Mouse (Mus musculus): ENCODE data around the gene Sp6. TPM values are rescaled to one million over a fixed set of nuclear protein-coding genes. Genes with fewer than 3 reads are reported as not detected.
A peak's percentile ranks its signal among the peaks of the same experiment; 100 is the strongest.

The Sp6 gene
- polyA plus RNA-seq, 1 experiment from 2014 or later = 0.10 TPM

DNA sequence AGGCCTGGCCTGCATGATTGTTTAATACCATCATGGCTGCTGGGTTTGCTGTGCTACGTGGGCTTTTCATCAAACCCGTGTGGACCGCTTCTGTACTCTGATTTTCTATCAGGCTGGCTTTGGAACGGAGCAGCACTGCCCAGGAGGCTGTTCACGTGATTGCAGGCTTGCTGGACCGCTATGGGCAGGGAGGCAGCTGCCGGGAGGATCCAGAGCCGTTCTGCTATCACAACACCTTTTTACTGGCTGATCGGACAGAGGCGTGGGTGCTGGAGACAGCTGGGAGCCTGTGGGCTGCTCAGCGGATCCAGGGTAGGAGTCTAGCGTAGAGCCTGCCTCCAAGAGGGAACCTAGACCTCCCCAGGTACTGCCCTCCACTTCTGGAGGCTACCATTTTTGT is 18.8 kb downstream of the Sp6 start:
- Histone ChIP-seq H3K9ac (replicated peaks) (no peak overlapping the region), H3K27me3 (no peaks in the 10 kb centered on the region), H3K4me2 (replicated peaks) (no peak overlapping the region), H3K27ac (replicated peaks) (no peak overlapping the region), H3K4me1 (peaks cover 16% of the 10 kb centered on the region), H3K36me3 (no peaks in the 10 kb centered on the region), H3K9me3 (no peaks in the 10 kb centered on the region), H3K4me3 (no peak overlapping the region)
- ATAC-seq (replicated peaks) = no peak
- WGBS = 87% methylated on average over 12 of the region's 12 CpGs

DNA sequence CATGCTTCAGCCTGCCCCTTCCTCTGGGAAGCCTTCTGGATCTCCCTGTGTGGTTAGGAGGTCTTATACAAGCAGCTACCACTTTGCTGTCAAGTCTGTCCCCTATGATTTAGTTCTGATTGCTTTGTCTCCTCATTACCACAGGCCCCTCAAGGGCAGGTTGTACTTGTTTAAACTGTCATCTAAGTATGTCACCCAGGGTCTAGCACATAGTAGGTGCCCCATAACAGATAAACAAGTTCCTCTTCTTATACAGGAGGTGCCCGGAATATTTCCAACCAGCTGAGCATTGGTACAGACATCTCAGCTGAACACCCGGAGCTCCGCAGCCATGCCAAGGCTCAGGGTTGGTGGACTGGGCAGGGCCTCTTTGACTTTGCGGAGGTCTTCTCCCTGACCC is 19.3 kb downstream of the Sp6 start:
- Histone ChIP-seq H3K9ac (replicated peaks) (no peak overlapping the region), H3K4me2 (replicated peaks) (no peak overlapping the region), H3K27ac (replicated peaks) (no peak overlapping the region), H3K36me3 (no peaks in the 10 kb centered on the region), H3K9me3 (no peaks in the 10 kb centered on the region), H3K4me1 (peaks cover 16% of the 10 kb centered on the region), H3K27me3 (no peaks in the 10 kb centered on the region), H3K4me3 (no peak overlapping the region)
- no peak for ATAC-seq (replicated peaks)
- WGBS = 95% methylated on average over 4 of the region's 4 CpGs

DNA sequence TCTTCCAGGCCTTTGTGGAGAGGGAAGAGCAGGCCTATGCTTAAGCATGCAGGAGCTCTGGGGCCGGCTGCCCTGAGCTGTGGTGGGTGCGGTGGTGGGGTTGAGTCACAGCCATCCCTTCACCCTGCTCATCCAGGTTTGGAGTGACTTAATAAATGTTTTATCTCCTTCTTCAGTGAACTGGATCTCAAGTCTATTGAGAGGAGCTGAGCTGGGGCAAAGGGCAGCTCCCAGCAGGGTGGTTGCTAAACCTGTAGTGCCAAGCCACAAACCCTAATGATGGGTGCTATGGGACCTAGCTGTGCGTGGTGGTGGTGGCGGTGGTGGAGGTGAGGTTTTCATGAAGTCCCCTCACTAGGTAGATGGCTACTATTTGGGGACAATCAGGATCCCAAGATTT is 20.6 kb downstream of the Sp6 start:
- peaks cover 16% of the 10 kb centered on the region for H3K4me1 ChIP-seq
- H3K4me2 ChIP-seq (replicated peaks) = no peak overlapping the region
- H3K4me3 ChIP-seq = no peak overlapping the region
- no peak for ATAC-seq (replicated peaks)
- H3K27me3 ChIP-seq = no peaks in the 10 kb centered on the region
- H3K36me3 ChIP-seq = no peaks in the 10 kb centered on the region
- H3K9me3 ChIP-seq = no peaks in the 10 kb centered on the region
- no peak overlapping the region for H3K9ac ChIP-seq (replicated peaks)
- 94% methylated on average over 4 of the region's 4 CpGs for WGBS
- no peak overlapping the region for H3K27ac ChIP-seq (replicated peaks)

DNA sequence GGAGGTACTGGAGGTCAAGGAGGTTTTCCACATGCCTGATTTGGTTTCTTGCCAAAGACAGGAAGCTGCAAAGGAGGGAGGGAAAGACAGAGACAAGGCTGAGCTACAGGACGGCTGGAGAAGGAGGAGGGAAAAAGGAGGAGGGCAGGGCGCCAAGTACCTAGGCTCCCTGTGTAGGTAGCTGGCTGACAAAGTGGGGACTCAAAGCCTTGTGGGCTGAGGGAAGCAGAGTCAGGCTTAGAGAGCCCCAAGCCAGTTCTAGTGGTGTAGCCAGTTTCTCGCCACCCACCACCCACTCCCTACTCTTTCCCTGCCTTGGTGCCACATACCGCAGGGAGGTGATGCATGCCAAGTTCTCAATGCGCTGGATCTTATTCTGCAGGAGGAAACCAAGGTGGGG is 22.9 kb downstream of the Sp6 start:
- 85% methylated on average over 5 of the region's 5 CpGs for WGBS
- 0 out of 2 replicates have a peak, but pooled peaks cover 5% of the 10 kb centered on the region for H3K4me1 ChIP-seq
- no peaks in the 10 kb centered on the region for H3K9me3 ChIP-seq
- no peak overlapping the region for H3K9ac ChIP-seq (replicated peaks)
- no peak overlapping the region for H3K27ac ChIP-seq (replicated peaks)
- no peak for ATAC-seq (replicated peaks)
- no peak overlapping the region for H3K4me3 ChIP-seq
- H3K36me3 ChIP-seq = no peaks in the 10 kb centered on the region
- H3K4me2 ChIP-seq (replicated peaks) = no peak overlapping the region
- no peaks in the 10 kb centered on the region for H3K27me3 ChIP-seq

DNA sequence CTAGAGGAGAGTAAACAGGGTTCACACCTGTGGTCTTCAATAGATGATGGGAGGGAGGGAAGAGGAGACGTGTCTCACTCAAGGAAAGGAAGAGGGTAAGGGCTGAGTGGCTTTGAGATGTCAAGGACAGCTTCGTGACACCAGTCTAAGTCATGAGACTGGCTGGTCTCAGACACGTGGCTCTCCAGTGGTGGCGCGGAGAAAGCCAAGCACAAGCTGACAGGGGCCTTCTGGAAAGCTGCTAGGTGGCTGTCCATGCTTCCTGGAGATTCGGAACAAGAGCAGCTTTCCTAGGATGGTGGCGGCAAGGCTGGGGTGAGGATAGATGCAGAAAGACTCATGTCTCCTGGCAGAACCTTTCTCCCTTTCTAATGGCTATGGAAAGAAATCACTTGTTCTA is 25.7 kb downstream of the Sp6 start:
- WGBS = 74% methylated on average over 7 of the region's 7 CpGs
- H3K4me1 ChIP-seq = peaks cover 21% of the 10 kb centered on the region
- H3K4me3 ChIP-seq = no peak overlapping the region
- no peaks in the 10 kb centered on the region for H3K27me3 ChIP-seq
- H3K9ac ChIP-seq (replicated peaks) = no peak overlapping the region
- H3K36me3 ChIP-seq = no peaks in the 10 kb centered on the region
- no peak overlapping the region for H3K4me2 ChIP-seq (replicated peaks)
- no peak overlapping the region for H3K27ac ChIP-seq (replicated peaks)
- no peaks in the 10 kb centered on the region for H3K9me3 ChIP-seq
- no peak for ATAC-seq (replicated peaks)

DNA sequence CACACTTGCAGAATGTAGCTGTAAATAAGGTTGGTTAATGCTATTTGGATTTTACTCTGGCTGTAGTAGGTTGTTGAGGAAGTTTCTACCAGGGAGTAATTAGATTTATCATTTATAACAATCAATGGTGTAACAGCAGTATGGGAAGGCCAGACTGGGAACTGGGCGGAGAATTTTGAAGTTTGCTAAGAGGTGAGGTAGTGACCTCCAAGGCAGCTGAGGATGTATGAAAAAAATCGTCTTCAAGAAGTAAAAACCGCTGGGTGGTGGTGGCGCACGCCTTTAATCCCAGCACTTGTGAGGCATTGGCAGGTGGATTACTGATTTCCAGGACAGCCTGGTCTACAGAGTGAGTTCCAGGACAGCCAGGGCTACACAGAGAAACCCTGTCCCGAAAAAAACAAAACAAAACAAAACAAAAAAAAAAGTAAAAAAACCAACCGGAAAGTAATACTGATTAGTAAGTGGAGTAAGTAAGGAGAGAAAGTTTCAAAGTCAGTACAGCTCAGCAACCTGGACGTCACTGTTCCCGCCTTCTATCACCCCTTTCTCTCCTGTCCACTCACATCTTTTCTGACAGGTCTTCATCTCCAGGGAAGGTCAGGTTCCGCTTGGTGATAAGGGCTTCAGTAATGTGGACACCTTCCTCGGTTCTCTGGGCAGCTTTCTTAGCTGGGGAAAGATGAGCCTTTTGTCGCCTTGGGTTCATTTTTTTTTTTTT is 27.3 kb downstream of the Sp6 start:
- peak overlapping the region; percentile 81 for H3K4me2 ChIP-seq (replicated peaks)
- H3K9ac ChIP-seq (replicated peaks) = peak overlapping the region; percentile 52
- no peaks in the 10 kb centered on the region for H3K9me3 ChIP-seq
- H3K36me3 ChIP-seq = no peaks in the 10 kb centered on the region
- no peaks in the 10 kb centered on the region for H3K27me3 ChIP-seq
- peak overlapping the region; percentile 84 for H3K4me3 ChIP-seq
- no peak for ATAC-seq (replicated peaks)
- 0 out of 2 replicates have a peak overlapping the region, but pooled peaks have one; percentile 44 for H3K27ac ChIP-seq (replicated peaks)
- peaks cover 21% of the 10 kb centered on the region for H3K4me1 ChIP-seq
- 48% methylated on average over 12 of the region's 12 CpGs for WGBS

DNA sequence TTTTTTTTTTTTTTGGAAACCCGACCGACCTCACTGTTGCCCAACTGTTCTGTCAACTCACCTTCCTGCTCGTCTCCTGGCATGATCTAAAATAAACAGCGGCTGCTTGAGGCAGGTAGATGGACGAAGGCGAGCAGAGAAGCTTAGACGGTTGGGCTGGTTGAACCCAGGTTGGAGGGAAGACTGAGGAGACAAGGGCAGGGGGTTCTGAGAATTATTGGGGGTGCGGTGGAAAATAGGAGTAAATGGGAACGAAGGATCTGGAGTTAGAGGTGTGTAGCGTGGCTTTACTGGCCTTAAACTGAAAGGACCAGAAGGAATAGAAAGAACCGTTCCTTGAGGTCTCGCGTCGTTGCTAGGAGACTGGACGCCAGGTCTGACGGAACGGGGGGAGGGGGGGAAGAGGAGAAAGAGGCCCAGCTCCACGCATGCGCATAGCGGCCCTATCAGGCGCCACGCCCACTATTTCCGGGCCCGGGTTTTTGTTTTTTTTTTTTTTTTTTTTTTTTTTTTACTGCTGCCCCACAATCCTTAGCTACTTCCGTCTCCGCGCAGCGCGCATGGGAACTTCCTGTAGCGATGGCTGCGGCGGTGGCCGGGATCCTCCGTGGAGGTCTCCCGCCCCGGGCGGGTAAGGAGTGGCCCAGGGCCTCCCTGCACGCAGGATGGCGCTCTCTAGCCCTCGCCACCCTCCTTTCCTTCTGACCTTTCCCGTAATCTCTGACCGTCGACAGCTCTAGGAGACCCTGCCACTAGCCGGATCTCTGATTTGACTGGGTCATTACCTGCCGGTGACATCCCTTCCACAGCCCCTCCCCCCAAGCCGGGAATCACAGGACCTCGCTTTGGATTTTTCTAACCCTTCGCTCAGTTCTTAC is 28.1 kb downstream of the Sp6 start, which contains the start of the genes Lrrc46 and Mrpl10:
Gene Lrrc46 (minus strand): TSS at position 386 of the 878 bp plus-strand sequence.
Gene Mrpl10 (plus strand): TSS at position 539 of the 878 bp plus-strand sequence.
- peak within 1 kb of the TSS; percentile 78 for H3K27ac ChIP-seq (replicated peaks)
- peak within 1 kb of the TSS; percentile 89 for H3K9ac ChIP-seq (replicated peaks)
- peaks cover 21% of the 10 kb centered on the region for H3K4me1 ChIP-seq
- H3K27me3 ChIP-seq = no peaks in the 10 kb centered on the region
- H3K4me2 ChIP-seq (replicated peaks) = peak within 1 kb of the TSS; percentile 81
- H3K4me3 ChIP-seq = peak within 1 kb of the TSS; percentile 84
- no peaks in the 10 kb centered on the region for H3K9me3 ChIP-seq
- no peaks in the 10 kb centered on the region for H3K36me3 ChIP-seq
- ATAC-seq (replicated peaks) = peak; percentile 95
- under 1% methylated on average over 48 of the region's 48 CpGs for WGBS

DNA sequence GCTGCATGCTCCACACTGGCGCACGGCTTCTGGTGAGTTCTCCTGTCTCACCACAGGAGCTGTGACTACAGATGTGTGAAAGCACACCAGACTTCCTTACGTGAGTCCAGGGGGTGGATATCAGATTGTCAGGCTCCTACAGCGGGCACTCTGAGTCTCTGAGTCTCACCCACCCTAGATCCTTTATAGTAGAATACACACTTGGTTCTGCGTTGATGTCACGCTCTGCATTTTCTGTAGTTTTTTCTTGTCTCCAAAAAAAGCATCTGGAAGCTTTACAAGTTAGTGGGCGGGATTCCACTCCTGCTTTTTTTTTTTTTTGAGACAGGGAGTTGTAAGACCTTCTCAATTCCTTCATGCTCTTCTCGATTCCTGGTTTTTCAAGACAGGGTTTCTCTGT is 31.7 kb downstream of the Sp6 start:
- Histone ChIP-seq H3K27ac (replicated peaks) (no peak overlapping the region), H3K4me2 (replicated peaks) (no peak overlapping the region), H3K9me3 (no peaks in the 10 kb centered on the region), H3K36me3 (peaks cover 3% of the 10 kb centered on the region; the same call in 1 of the 2 replicates), H3K27me3 (no peaks in the 10 kb centered on the region), H3K4me3 (no peak overlapping the region), H3K9ac (replicated peaks) (no peak overlapping the region), H3K4me1 (peaks cover 21% of the 10 kb centered on the region)
- 95% methylated on average over 8 of the region's 8 CpGs for WGBS
- no peak for ATAC-seq (replicated peaks)

DNA sequence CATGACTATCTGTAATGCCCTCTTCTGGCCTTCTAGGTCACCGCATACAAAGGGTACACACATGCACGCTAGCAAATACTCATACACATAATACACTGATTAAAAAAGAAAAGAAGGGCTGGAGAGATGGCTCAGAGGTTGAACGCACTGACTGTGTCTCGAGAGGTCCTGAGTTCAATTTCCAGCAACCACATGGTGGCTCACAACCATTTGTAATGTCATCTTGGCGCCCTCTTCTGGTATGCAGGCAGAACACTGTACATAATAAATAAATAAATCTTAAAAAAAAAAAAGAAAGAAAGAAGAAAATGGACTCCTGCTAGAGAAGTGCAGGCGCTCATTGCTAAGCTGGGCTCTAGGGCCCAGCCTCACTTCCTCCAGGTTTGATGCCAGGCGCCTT is 32.7 kb downstream of the Sp6 start:
- H3K9ac ChIP-seq (replicated peaks) = no peak overlapping the region
- no peak overlapping the region for H3K4me2 ChIP-seq (replicated peaks)
- ATAC-seq (replicated peaks) = no peak
- H3K4me3 ChIP-seq = no peak overlapping the region
- no peaks in the 10 kb centered on the region for H3K27me3 ChIP-seq
- H3K4me1 ChIP-seq = peaks cover 26% of the 10 kb centered on the region
- H3K36me3 ChIP-seq = peaks cover 3% of the 10 kb centered on the region; the same call in 1 of the 2 replicates
- WGBS = 84% methylated on average over 7 of the region's 7 CpGs
- H3K27ac ChIP-seq (replicated peaks) = no peak overlapping the region
- no peaks in the 10 kb centered on the region for H3K9me3 ChIP-seq

DNA sequence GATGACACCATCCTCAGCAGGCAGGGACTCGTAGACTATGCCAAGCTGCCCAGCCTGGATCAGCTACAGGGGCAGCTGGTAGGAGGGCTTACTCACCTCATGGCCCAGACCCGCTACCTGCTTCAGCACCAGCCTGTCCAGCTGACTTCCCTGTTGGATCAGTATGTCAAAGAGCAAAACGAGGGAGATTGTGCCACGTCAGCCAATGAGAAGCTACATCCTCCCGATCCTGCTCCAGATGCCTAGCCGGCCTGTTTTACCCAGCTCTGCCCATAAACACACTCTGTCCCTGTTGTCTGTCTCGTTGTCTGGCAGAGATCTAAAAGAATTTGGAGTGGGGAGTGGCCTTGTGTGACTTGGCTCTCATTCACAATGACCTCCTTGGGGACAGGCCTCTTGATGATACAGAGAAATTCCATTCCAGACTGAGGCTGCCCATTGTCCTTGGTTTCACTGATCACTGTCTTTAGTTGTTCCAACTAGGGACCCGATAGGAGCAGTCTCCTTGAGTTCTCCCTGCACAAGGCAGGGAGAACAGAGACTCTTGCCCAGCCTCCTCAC is 35.0 kb downstream of the Sp6 start:
- 90% methylated on average over 8 of the region's 8 CpGs for WGBS
- Histone ChIP-seq H3K4me2 (replicated peaks) (no peak overlapping the region), H3K4me3 (no peak overlapping the region), H3K9ac (replicated peaks) (no peak overlapping the region), H3K36me3 (peaks cover 3% of the 10 kb centered on the region; the same call in 1 of the 2 replicates), H3K4me1 (peaks cover 28% of the 10 kb centered on the region), H3K27ac (replicated peaks) (no peak overlapping the region), H3K27me3 (no peaks in the 10 kb centered on the region), H3K9me3 (no peaks in the 10 kb centered on the region)
- no peak for ATAC-seq (replicated peaks)

DNA sequence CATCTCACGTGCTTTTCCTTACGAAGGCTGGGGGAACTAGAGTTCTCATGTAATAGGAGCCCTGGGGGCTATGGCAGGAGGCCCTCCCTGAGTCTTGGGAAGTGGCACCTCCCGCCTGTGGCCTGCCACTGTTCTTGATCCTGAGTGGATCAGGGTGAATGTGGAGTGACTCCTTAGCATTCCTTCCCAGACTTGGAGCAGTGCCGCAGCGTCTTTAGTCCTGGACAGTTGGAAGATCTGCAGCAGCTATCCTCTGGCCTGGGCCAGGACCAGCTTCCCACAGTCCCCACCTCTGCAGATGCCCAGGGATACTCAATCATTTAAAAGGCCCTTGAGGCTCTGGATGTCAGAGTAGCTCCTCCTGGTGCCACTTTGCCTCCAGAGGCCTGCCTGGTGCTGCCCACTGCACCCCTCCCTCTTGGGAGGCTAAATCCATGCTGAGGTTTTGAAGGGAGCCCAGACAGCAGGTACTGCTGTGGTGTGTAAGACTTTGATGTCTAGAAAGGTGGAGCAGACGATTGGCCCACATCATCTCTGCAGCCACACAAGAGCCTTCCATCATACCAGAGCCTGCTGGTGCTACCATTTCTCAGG is 36.4 kb downstream of the Sp6 start:
- 84% methylated on average over 6 of the region's 6 CpGs for WGBS
- H3K4me2 ChIP-seq (replicated peaks) = no peak overlapping the region
- no peak for ATAC-seq (replicated peaks)
- peaks cover 14% of the 10 kb centered on the region for H3K36me3 ChIP-seq
- H3K4me3 ChIP-seq = no peak overlapping the region
- H3K9me3 ChIP-seq = no peaks in the 10 kb centered on the region
- H3K9ac ChIP-seq (replicated peaks) = no peak overlapping the region
- no peak overlapping the region for H3K27ac ChIP-seq (replicated peaks)
- H3K4me1 ChIP-seq = peaks cover 25% of the 10 kb centered on the region
- H3K27me3 ChIP-seq = no peaks in the 10 kb centered on the region
